Mouse (Mus musculus) forebrain, embryonic 10.5 days (tissue): ENCODE data around the gene Pqlc3. TPM values are rescaled to one million over a fixed set of nuclear protein-coding genes. Genes with fewer than 3 reads are reported as not detected.

ENCODE experiments used
- DNase-seq: peaks from one replicate; pipeline ENCODE4 v3.0.0-alpha.2; 2017; ENCODE audit warnings: low spot score; ENCODE audit errors: extremely low spot score
- H3K27ac ChIP-seq: fragments of 300-500 bp; sonication (generic); 2 replicates; pipeline ENCODE4 v1.5.1; 2016; ENCODE audit warnings: mild to moderate bottlenecking
- H3K27me3 ChIP-seq: fragments of 300-500 bp; sonication (generic); 2 replicates; pipeline ENCODE4 v1.6.1; 2016; ENCODE audit warnings: mild to moderate bottlenecking; ENCODE audit not compliant: poor library complexity, severe bottlenecking
- H3K36me3 ChIP-seq: fragments of 300-500 bp; sonication (generic); replicated peaks from 2 replicates; pipeline ENCODE4 v1.6.1; 2016; ENCODE audit warnings: mild to moderate bottlenecking, moderate library complexity
- H3K4me1 ChIP-seq: fragments of 300-500 bp; sonication (generic); 2 replicates; pipeline ENCODE4 v1.6.1; 2016
- H3K4me3 ChIP-seq: fragments of 300-500 bp; sonication (generic); 2 replicates; pipeline ENCODE4 v1.5.1; 2016; ENCODE audit warnings: mild to moderate bottlenecking, moderate library complexity
- H3K9me3 ChIP-seq: fragments of 300-500 bp; sonication (generic); 2 replicates; pipeline ENCODE4 v1.6.1; 2016; ENCODE audit warnings: mild to moderate bottlenecking, moderate library complexity
- WGBS: fragments of 180-500 bp; shearing (Covaris S2); methylation state at CpG from one replicate; pipeline ENCODE4 v1.1.7; 2016; 5-methylcytosine and 5-hydroxymethylcytosine counted together
- polyA plus RNA-seq: library from polyadenylated mRNA; unstranded; fragments of >200 nt; fragmentation: Nextera tagmentation; extraction: Ambion mirVana; gene quantifications from 2 replicates; pipeline ENCODE4 v1.2.1, GENCODE M21; 2016

Pqlc3 gene
- polyA plus RNA-seq, 1 experiment from 2014 or later = 3.5 TPM

- no peak overlapping the region for H3K27ac ChIP-seq
- 92% methylated on average over 5 of the region's 5 CpGs for WGBS
- DNase-seq = no peak
Observed at GRCm38 (mm10) chr12:16996886-16997462, 3.2 kb downstream of the Pqlc3 start.

GRCm38 (mm10) chr12:16996281-16996680, 3.9 kb downstream of the Pqlc3 start:
- WGBS = 77% methylated on average over 5 of the region's 5 CpGs

More at GRCm38 (mm10) chr12:16996886-16997462, 3.2 kb downstream of the Pqlc3 start:
- Histone ChIP-seq H3K4me1 (peaks cover 32% of the 10 kb centered on the region), H3K4me3 (no peak overlapping the region), H3K36me3 (peaks cover 3% of the 10 kb centered on the region; the same call in 1 of the 2 replicates), H3K27me3 (peaks cover 49% of the 10 kb centered on the region), H3K9me3 (no peaks in the 10 kb centered on the region)

GRCm38 (mm10) chr12:16994291-16994690, 5.9 kb downstream of the Pqlc3 start:
- no peak for DNase-seq
- H3K36me3 ChIP-seq = peaks cover 7% of the 10 kb centered on the region; the same call in 1 of the 2 replicates
- 84% methylated on average over 2 of the region's 2 CpGs for WGBS

More at GRCm38 (mm10) chr12:16996281-16996680, 3.9 kb downstream of the Pqlc3 start:
- Histone ChIP-seq H3K4me1 (peaks cover 30% of the 10 kb centered on the region), H3K27ac (no peak overlapping the region), H3K4me3 (no peak overlapping the region), H3K27me3 (peaks cover 42% of the 10 kb centered on the region), H3K36me3 (peaks cover 3% of the 10 kb centered on the region; the same call in 1 of the 2 replicates), H3K9me3 (no peaks in the 10 kb centered on the region)
- no peak for DNase-seq

GRCm38 (mm10) chr12:16992355-16992754, 7.9 kb downstream of the Pqlc3 start:
- Histone ChIP-seq H3K4me3 (no peak overlapping the region), H3K9me3 (no peaks in the 10 kb centered on the region), H3K27ac (no peak overlapping the region), H3K27me3 (peaks cover 3% of the 10 kb centered on the region), H3K4me1 (no peaks in the 10 kb centered on the region), H3K36me3 (peaks cover 11% of the 10 kb centered on the region; the same call in 1 of the 2 replicates)
- WGBS = 87% methylated on average over 2 of the region's 2 CpGs
- DNase-seq = no peak

More at GRCm38 (mm10) chr12:16994291-16994690, 5.9 kb downstream of the Pqlc3 start:
- Histone ChIP-seq H3K27ac (no peak overlapping the region), H3K9me3 (no peaks in the 10 kb centered on the region), H3K4me3 (no peak overlapping the region), H3K27me3 (peaks cover 22% of the 10 kb centered on the region), H3K4me1 (peaks cover 13% of the 10 kb centered on the region)

GRCm38 (mm10) chr12:16991376-16991775, 8.8 kb downstream of the Pqlc3 start:
- WGBS = 85% methylated on average over 2 of the region's 2 CpGs
- H3K27me3 ChIP-seq = no peaks in the 10 kb centered on the region
- H3K4me3 ChIP-seq = no peak overlapping the region
- H3K4me1 ChIP-seq = no peaks in the 10 kb centered on the region
- peaks cover 18% of the 10 kb centered on the region; the same call in 1 of the 2 replicates for H3K36me3 ChIP-seq
- no peak overlapping the region for H3K27ac ChIP-seq
- no peaks in the 10 kb centered on the region for H3K9me3 ChIP-seq
- no peak for DNase-seq

GRCm38 (mm10) chr12:16985778-16986177, 14.4 kb downstream of the Pqlc3 start:
- Histone ChIP-seq H3K27ac (no peak overlapping the region), H3K4me1 (no peaks in the 10 kb centered on the region), H3K9me3 (no peaks in the 10 kb centered on the region), H3K36me3 (peaks cover 59% of the 10 kb centered on the region), H3K27me3 (no peaks in the 10 kb centered on the region), H3K4me3 (no peak overlapping the region)
- 96% methylated on average over 1 of the region's 1 CpGs for WGBS
- DNase-seq = no peak

- no peaks in the 10 kb centered on the region for H3K9me3 ChIP-seq
- no peaks in the 10 kb centered on the region for H3K27me3 ChIP-seq
- H3K4me3 ChIP-seq = no peak overlapping the region
- H3K36me3 ChIP-seq = peaks cover 95% of the 10 kb centered on the region
- H3K4me1 ChIP-seq = no peaks in the 10 kb centered on the region
- DNase-seq = no peak
- no peak overlapping the region for H3K27ac ChIP-seq
Observed at GRCm38 (mm10) chr12:16977120-16977519, 23.1 kb downstream of the Pqlc3 start.

GRCm38 (mm10) chr12:16966811-16967210, 33.4 kb downstream of the Pqlc3 start:
- WGBS = 96% methylated on average over 2 of the region's 2 CpGs
- DNase-seq = no peak
- H3K4me3 ChIP-seq = no peak overlapping the region
- H3K27ac ChIP-seq = no peak overlapping the region
- no peaks in the 10 kb centered on the region for H3K4me1 ChIP-seq
- H3K36me3 ChIP-seq = peaks cover 77% of the 10 kb centered on the region
- H3K9me3 ChIP-seq = no peaks in the 10 kb centered on the region
- no peaks in the 10 kb centered on the region for H3K27me3 ChIP-seq

GRCm38 (mm10) chr12:16963354-16963753, 36.9 kb downstream of the Pqlc3 start:
- no peak overlapping the region for H3K27ac ChIP-seq
- no peak for DNase-seq
- no peak overlapping the region for H3K4me3 ChIP-seq
- 84% methylated on average over 2 of the region's 2 CpGs for WGBS
- peaks cover 80% of the 10 kb centered on the region for H3K36me3 ChIP-seq
- no peaks in the 10 kb centered on the region for H3K27me3 ChIP-seq
- H3K9me3 ChIP-seq = no peaks in the 10 kb centered on the region
- no peaks in the 10 kb centered on the region for H3K4me1 ChIP-seq

GRCm38 (mm10) chr12:16958851-16959250, 41.4 kb downstream of the Pqlc3 start:
- H3K4me1 ChIP-seq = no peaks in the 10 kb centered on the region
- DNase-seq = no peak
- H3K9me3 ChIP-seq = no peaks in the 10 kb centered on the region
- H3K27ac ChIP-seq = no peak overlapping the region
- peaks cover 81% of the 10 kb centered on the region for H3K36me3 ChIP-seq
- H3K27me3 ChIP-seq = no peaks in the 10 kb centered on the region
- WGBS = 69% methylated on average over 1 of the region's 1 CpGs
- no peak overlapping the region for H3K4me3 ChIP-seq

GRCm38 (mm10) chr12:16948239-16948638, 52.0 kb downstream of the Pqlc3 start:
- 95% methylated on average over 6 of the region's 6 CpGs for WGBS
- Histone ChIP-seq H3K36me3 (peaks cover 54% of the 10 kb centered on the region), H3K4me3 (no peak overlapping the region), H3K27me3 (no peaks in the 10 kb centered on the region), H3K9me3 (no peaks in the 10 kb centered on the region), H3K4me1 (no peaks in the 10 kb centered on the region), H3K27ac (no peak overlapping the region)
- no peak for DNase-seq

- Histone ChIP-seq H3K27me3 (no peaks in the 10 kb centered on the region), H3K27ac (no peak overlapping the region), H3K36me3 (peaks cover 36% of the 10 kb centered on the region), H3K4me1 (no peaks in the 10 kb centered on the region), H3K9me3 (no peaks in the 10 kb centered on the region), H3K4me3 (no peak overlapping the region)
- no peak for DNase-seq
- 93% methylated on average over 3 of the region's 3 CpGs for WGBS
Observed at GRCm38 (mm10) chr12:16941976-16942375, 58.2 kb downstream of the Pqlc3 start.
